Mouse (Mus musculus) thymus, postnatal 25 days (tissue): ENCODE results near the gene Anks1b.

Experiments used
- DNase-seq: peaks from one replicate; pipeline ENCODE4 v3.0.0; 2022

Anks1b gene

DNA sequence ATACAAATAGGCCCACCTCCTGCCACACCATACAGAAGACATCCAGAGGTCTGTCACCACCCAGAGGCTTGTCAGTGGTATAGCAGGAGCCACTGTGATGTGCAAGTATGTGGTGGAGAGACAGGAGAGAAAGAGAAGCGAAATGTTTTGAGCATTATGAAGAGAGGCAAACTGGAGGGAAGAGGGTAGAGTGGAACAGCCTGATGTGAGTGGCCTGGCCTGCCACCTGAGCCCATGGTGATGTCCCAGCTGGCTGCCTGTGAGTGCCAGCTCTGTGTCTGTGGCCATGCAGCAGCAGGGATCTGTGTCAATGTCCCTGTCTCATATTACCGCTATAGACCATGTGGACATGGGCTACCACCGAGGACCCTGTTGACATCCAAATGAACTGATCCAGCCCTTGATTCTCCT is 102.1 kb downstream of the Anks1b start:
- DNase-seq: no peak

DNA sequence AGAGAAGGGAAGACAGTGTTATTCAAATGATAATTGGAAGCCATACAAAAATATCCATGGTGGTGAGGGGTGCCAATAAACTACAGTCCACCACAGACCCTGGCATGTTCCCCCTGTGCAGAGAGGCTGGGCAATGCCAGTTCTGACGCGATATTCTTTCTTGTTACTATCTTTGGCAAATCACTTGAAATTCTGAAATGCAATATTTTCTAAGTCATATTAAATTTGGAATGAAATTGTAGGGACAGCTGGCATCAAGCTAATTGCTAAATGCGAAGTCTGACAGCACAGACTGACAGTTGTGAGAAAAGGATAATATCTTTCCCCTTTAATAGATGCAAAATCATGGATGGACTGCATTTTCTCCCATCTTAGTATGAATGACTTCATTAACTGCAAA is 103.3 kb downstream of the Anks1b start:
- no peak for DNase-seq

DNA sequence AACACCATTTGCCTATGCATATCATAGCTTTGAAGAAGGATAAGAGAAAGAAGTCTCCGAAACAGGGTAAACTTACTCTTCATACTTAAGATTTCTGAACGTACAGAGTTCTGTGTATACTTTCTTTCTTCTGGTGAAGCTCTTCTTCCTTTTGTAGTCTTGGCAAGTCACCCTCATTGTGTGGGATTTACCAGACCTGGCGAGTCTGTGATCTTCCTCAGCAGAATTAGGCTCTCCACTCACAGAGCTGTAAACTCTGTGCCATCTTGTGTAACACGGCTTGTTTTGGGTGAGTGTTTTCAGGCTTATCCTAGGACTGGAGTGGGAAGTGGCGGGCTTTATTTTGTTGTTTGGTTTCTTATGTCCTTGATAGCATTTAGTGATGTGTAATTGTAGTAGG is 120.9 kb downstream of the Anks1b start:
- DNase-seq: no peak

DNA sequence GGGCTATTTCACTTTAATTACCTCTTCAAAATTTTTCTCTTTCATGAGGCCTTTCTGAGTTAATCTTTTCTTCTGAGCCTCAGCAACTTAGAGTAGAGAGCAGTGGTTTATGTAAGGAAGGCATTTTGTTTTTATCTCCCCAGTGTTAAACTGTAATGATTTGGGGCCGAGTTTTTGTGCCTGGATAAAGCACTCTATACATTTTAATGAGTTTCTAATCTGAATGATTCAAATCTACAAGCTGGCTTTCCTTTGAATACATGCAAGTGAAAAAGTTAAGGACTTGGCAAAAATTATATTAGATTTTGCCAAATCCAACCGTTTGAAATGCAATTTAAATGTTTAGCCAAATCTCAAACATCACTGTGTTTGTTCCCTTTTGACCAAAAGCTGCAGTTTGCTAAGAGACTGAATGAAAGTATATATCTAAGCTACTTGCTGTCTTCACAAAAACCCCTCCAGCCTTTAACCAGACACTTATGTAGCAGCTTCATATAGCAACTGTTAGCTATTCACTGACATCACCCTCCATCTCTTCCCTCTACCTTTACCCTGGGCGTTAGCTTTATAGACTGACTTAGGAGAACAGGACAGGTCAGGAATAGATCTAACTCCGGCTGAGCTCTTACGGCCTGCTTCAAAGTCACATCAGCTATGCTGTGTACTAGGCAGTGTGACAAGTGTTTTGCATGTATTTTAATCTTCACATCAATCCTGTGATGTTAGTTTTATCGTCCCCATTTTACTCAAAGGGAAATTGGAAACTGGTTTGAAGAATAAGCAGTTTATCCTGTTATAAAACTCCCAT is 122.5 kb downstream of the Anks1b start:
- no peak for DNase-seq

DNA sequence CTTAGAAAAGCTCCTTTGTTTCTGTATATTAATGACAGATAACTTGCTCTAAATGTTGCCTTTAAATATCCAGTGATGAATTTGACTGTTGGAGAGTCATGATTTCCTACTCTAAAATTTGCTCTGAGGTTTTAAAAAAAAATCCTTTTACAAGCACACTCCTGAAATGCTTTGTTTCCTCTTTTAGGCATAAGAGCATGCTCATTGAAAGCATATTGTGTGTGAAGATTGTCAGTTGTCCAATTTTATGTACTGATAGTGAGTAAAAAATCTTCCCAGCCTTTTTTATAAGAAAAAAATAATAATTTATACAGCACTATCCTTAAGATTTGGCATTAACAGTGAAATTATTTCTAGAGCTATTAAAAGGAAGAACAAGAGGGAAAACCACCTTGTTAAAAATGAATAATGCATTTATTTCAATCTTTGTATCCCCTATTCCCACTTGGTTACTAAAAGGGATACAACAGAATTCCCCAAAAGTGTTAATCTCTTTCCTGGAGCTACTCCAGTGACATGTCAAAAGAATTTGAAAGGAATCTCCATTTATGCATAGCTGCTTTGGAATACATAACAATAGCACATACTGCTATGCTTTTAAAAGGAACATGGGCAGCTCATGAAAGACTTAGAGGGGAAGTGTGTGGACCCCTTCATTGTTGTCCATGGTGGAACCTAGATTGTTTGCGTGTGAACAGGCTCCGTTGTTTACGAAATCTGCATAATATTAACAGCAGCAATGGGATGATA is 130.8 kb downstream of the Anks1b start:
- no peak for DNase-seq

DNA sequence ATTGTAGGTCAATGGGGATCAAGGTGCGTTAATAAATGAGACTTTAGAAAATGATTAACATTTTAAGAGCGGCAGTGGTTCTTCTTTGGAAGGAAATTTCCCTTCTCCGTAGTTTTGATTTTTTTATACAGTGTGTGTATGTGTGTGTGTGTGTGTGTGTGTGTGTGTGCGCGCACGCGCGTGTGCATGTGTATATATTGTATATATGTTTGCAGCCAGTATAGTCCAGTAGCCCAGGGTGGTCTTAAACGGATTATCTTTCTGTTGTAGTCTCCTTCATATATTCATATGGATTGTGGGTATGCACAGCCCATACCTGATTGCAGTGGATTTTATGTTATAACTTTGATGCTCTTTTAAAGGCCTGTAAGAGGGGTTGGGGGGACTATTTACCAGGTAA is 131.6 kb downstream of the Anks1b start:
- DNase-seq: no peak

DNA sequence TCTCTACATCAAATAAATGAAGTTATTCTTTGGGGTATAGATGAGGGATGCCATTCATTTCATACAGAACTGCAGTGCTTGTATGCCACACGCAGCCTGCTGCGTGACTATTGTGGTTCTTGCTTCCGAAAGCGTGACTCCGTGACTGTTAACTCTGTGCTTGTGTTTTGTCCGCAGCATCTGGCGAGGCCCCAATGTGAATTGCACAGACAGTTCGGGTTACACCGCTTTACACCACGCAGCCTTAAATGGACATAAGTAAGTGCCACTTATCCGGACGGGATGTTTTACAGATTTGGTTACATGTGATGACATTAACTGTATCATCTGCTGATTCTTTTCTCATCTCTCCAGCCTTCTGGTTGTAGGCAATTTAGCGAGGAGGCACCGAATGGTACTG is 159.7 kb downstream of the Anks1b start:
- DNase-seq: no peak

DNA sequence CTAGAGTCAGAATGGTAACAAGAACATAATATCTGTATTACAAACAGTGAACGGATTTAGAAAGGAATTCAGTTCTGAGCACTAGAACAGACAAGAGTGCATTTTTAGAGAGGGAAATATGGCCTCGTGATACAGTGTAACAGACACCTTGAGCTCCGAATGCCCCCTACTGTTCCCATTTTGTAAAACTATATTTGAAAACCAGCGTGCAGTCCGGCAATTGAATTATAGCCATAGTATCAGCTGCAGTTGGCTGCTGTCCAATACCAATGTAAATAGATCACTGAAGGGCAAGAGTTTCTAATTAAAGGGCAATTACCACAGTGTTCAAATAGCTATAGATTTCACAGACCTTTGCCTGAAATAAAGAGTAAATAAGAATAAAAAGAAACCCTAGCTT is 170.0 kb downstream of the Anks1b start:
- DNase-seq: no peak

DNA sequence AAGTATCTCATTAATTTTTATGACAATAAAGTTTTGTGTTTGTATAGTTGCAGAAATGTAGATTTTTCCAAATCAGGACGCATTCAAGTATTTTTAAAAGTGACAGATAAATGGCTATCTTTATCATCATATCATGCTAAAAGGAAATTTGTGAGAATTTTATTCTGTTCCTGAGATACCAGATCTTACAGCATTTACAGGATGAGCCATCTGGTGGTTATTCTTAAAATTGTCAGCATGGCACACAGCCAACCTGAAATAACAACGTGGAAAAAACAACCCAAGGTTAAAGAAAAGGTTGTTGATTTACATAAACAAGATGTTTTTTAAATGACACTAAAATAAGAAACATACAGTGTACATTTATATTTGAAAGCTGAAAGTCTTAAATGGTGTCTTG is 170.5 kb downstream of the Anks1b start:
- no peak for DNase-seq

DNA sequence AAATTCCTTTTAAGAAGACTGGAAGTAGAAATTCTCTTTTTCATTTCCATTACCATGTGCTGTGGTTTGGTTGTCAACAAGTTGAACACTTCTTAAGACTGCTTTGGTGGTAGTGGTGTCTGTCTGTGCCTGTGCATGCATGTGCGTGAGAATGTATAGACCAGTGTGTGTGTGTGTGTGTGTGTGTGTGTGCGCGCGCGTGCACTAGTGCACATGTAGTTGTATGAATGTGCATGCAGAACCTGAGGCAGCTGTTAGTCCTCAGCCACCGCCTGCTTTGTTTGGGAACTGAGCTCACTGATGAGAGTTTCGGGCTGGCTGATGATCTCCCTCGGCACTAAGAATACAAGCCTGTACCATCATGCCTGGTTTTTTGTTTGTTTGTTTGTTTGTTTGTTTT is 170.9 kb downstream of the Anks1b start:
- DNase-seq: no peak

DNA sequence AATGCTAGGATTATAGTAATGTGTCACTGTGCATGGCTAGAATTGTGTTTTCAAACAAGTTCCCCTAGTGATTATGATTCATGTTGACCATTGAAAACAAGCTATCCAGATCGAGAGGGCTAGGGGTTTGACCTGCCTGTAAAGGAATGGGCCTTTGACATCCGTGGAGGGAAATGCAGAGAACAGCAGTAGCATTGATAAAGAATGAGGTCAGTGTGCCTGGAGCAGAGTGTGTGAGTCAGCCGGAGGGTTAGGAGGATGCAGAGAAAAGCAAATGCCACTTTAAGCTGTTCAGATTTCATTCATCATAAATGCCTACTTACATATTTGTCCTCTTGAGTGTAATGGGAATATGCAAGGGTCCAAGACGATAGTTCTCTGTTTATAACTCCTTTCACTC is 195.3 kb downstream of the Anks1b start:
- DNase-seq: no peak

DNA sequence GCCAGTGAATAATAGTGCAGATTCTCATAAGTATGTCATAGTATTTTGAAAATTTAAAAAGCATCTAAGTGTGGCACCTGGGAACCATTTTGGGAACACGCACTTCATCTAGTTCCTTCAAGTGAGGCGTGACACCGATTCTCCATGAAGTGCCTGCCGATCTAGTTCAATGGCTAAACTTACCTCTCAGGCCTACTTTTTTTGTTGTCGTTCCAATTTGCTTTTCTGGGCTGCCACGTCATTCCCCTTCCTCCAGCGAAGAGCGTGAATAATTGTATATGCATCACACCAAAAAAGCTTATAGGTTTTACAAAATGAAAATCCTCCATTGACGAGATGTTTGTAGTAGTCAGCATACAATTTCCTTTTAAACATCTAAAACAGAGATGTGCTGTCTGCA is 204.6 kb downstream of the Anks1b start:
- no peak for DNase-seq

DNA sequence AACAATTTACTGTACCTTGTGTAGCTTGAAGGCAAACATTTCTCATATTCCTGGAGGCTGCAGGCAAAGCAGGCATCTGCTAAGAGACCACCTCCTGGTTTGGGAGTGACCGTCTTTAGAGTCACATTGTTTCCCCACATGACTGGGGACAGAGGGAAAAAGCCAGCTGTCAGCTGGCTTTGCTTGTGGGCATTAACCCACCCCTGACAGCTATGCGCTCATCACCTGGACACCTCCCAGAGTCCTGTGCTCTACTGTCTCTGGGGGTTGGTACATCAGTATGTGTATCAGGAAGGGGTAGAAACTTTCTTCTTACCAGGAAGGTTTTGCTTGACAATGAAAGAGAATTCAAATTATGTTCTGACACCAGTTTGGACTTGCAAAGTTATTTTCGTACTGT is 207.8 kb downstream of the Anks1b start:
- DNase-seq: no peak

DNA sequence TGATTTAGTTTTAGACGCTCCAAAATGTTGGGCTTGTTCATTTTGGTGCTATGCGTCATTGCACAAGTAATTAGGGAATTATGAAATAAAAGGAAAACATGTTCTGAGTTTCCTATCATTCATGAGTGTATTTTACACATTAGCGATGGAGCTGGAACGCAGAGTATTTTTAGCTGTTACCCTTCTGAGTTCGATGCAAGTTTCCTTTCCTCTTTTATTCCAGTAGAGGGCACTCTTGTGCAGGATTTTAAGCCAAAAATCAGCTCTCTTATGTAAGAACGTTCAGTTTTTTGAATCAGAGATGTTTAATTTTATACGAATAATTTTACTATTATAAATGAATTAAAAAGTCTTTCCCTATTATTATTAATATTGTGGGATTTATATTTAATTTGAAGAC is 208.3 kb downstream of the Anks1b start:
- DNase-seq: no peak

DNA sequence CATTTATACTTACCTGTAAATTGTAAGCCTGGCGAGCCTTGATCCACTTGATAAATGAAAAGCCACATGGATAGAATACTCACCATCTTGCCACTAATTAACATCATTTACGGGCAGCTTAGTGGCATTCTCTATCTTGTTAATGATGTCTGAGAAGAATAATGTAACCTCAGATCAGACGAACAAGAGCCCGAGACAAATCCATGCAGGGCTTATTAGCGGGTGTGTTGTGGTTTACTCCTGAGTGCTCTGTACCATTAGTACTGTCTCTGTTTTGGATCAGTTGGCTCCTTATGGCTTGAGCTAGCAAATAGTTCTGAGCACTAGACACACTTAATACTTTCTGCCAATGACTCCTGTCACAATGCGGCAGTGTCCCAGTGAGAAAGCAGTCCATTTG is 220.6 kb downstream of the Anks1b start:
- DNase-seq: no peak

DNA sequence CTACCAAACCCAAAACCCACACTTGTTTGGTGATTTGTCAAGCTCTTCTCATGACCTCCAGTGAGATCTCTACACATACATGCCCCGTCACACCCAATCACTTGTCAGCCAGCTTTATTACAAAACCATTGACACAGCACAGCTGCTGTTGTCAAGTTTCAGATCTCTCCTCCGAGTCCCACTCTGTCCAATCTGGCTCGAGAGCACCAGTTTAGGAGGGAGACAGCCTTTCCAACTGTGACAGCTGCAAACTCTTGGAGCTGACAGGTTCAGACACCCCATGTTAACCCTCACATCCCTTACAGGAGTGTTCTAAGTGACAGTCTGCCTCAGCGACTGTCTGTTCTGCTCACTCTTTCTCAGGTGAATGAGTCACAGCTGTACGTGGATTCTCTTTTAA is 239.4 kb downstream of the Anks1b start:
- no peak for DNase-seq

DNA sequence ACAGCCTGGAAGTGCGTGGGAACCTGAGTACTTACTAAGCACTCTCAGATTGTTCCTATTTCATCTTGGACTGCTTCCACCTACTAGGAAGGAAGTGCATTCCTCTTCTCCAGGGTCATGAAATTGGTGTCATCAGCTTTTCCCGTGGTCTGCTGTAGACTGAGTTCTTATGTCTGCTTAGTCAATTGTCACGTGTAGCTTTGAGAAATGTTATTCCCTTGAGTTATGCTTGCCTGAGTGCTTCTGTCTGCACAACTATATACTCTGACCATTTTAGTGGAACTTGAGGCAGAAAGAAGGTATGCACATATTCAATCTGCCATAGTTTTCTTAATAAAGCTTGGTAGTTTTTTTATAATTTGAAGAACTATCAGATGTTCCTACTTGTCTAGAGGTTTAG is 243.6 kb downstream of the Anks1b start:
- no peak for DNase-seq

DNA sequence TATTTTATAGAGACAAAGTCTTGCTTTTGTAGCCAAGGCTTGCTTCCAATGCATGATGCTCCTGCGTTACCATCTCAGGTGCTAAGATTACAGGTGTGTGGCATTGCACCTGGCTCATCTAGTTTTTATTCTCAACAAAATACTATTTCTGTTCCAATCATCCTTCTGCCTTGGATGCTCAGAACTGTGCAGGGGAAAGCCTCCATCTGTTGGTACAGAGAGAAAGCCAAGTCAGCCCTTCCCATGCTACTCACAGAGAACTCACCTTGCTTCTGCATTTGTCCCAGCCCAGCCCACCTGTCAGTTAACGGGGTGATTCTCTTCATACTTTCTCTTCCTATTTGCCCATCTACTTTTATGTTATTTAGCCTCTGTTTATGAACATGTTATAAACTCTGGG is 244.5 kb downstream of the Anks1b start:
- no peak for DNase-seq

DNA sequence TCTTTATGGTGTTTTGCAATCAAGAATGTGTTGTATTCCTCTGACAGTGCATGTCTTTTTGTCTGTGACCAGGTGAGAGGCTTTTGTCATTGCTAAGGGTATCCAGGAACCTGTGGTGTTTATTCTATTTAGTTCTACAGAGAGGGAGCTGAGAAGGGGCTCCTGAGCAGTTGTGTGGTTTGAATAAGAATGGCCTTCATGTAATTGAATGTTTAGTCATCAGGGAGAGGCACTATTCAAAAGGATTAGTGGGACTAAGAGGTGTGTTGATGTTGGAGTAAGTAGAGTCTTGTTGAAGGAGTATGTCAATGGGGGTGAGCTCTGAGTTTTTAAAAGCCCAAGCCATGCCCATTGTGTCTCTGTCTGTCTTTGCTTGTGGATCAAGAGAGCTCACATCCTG is 264.2 kb downstream of the Anks1b start:
- no peak for DNase-seq

DNA sequence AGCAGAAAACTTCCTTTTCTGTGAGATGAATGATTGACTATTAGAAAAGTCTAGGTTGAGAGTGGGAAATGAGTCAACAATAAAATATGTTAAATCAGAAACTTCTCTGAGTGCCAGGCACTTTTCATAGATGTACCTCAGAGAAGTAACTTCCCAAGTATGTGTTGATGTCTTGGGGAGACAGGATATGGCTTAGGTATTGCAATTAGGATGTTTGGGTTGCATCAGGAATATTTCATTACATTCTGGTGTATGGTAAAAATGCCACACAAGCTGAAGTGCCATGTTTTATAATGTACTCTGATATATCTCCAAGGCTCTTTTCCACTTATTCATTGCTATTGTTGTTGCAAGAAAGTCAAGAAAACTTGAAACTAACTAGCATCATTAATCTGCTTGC is 267.6 kb downstream of the Anks1b start:
- DNase-seq: no peak

DNA sequence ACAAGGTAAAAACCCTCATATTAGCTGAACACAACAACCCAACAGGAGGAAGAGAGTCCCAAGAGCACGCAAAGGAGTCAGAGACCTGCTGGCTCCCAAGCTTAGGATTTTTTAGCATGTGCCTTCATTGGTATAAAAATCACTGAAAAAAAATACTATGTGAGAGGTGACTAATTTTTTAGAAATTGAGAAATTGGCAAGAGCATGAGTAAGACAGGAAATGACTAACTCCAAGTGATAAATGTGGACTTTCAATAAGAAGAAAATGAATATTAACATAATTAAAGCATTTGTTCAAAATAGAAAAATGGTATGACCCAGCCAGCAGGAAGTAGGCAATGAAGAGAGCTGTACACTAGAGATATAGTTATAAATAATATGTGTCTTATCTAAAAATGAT is 271.1 kb downstream of the Anks1b start:
- DNase-seq: no peak

DNA sequence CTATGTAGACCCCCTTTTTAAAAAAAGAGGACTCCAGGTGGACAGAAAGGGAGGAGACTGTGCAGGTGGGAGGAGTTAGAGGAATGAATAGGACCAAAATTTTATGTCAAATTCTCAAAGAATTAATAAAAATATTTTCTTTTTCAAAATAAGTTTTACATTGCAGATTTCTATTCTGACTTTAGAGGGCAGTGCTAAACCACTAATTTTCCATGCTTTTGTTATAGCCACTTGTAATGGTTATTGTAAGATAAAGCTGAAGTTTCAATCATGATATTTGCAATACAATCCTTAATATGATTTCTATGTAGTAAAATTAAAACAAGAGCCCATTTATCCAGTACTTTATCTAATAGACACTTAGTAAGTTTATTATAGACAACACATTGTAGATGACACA is 278.2 kb downstream of the Anks1b start:
- DNase-seq: no peak

DNA sequence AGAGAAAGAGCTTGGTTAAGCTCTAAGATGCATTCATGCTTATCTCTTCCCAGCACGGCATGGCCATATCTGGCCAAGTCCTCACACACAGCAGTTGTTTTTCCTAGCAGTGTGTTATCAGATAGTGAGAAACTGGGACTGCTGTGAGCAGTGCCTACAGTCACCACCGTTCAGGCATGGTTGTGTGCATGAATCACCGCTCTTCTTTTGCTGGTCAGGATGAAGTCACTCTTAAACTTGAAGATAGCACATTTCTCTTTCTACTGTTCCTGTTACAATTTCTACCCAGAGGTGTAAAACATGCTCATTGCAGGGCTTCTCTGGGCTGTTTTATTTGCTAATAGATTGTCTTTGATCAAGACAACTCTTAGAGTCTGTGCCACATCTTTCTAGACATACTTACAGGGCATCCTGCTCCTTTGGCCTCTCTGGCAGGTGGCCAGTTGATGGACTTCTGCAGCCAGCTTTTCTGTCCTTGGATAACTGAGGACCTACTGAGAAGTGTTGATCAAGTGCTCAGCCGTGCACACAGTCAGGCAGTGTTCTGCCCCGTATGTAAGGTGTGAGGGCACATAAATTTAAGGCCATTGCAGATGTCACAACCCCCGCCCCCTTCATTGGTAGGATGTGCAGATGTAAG is 296.8 kb downstream of the Anks1b start:
- no peak for DNase-seq

DNA sequence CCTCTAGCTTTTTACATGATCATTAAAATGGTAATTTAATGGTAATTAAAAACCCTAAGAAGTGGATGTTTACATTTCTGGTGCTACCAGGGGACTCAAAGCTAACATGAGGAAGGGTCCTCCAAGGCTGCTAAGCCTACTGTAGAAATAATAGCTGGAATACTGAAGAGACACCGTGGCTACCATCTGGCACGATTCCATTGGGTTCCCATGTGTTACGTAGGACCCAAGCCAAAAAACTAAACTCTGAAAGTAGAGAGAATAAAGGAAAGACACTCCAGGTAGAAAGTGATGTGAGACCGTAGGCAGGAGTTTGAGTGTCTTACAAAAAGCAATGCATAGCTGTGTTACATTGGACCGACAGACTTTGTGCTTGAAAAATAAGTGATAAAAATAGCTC is 317.1 kb downstream of the Anks1b start:
- DNase-seq: no peak
